Mouse (Mus musculus) spleen, embryonic (tissue): ENCODE results near the gene Gpbar1.

Experiments used
- CTCF ChIA-PET: fragments of 350-600 bp; sonication (Branson Sonifier 250); formaldehyde crosslinking; loops from one replicate; lab custom pipeline; 2022; lab: Charles Lee

Gpbar1 gene

GRCm38 (mm10) chr1:74277041-74277440, 1.3 kb upstream of the Gpbar1 start:
- CTCF ChIA-PET = no interaction called here

- CTCF ChIA-PET = interaction anchor here (0.7 kb wide), 2 partner anchors 11 to 38 kb away, joined by 3 to 14 read pairs; no protein-coding TSS in a partner anchor
Observed at GRCm38 (mm10) chr1:74277883-74278537, 340 bp upstream of the Gpbar1 start.

GRCm38 (mm10) chr1:74278988-74279387, 638 bp downstream of the Gpbar1 start:
- CTCF ChIA-PET = no interaction called here

GRCm38 (mm10) chr1:74280591-74281325, 2.4 kb downstream of the Gpbar1 start:
- CTCF ChIA-PET = no interaction called here

- CTCF ChIA-PET = no interaction called here
Observed at GRCm38 (mm10) chr1:74281372-74281771, 3.0 kb downstream of the Gpbar1 start.

- CTCF ChIA-PET = no interaction called here
Observed at GRCm38 (mm10) chr1:74281886-74282285, 3.5 kb downstream of the Gpbar1 start.

GRCm38 (mm10) chr1:74282896-74283625, 4.7 kb downstream of the Gpbar1 start:
- CTCF ChIA-PET = interaction anchor here (0.6 to 1.2 kb wide), 2 partner anchors 32 to 77 kb away, joined by 3 to 6 read pairs; no protein-coding TSS in a partner anchor

- CTCF ChIA-PET = interaction anchor here (0.6 to 1.2 kb wide), 3 partner anchors 31 to 165 kb away, joined by 3 to 7 read pairs (median 6); no protein-coding TSS in a partner anchor
Observed at GRCm38 (mm10) chr1:74283686-74284463, 5.5 kb downstream of the Gpbar1 start.

GRCm38 (mm10) chr1:74284543-74285160, 6.3 kb downstream of the Gpbar1 start, which contains the start of the genes Aamp and Pnkd:
Aamp (minus strand) TSS chr1:74284738.
Pnkd (plus strand) TSS chr1:74284930.
- CTCF ChIA-PET = interaction anchor here (0.7 to 1.2 kb wide), 2 partner anchors 78 to 164 kb away, joined by 6 to 7 read pairs; no protein-coding TSS in a partner anchor

GRCm38 (mm10) chr1:74285212-74286010, 7.1 kb downstream of the Gpbar1 start:
- CTCF ChIA-PET = no interaction called here

GRCm38 (mm10) chr1:74286869-74287607, 8.7 kb downstream of the Gpbar1 start:
- CTCF ChIA-PET = interaction anchor here (0.6 to 0.8 kb wide), 2 partner anchors 16 to 306 kb away, joined by 3 to 5 read pairs; no protein-coding TSS in a partner anchor

GRCm38 (mm10) chr1:74288327-74288726, 10.0 kb downstream of the Gpbar1 start:
- CTCF ChIA-PET = interaction anchor here (0.6 kb wide), 1 partner anchor 10 kb away, joined by 14 read pairs; no protein-coding TSS in a partner anchor

- CTCF ChIA-PET = interaction anchor here (0.5 to 1.2 kb wide), 2 partner anchors 21 to 163 kb away, joined by 3 read pairs; no protein-coding TSS in a partner anchor
Observed at GRCm38 (mm10) chr1:74289248-74289647, 10.9 kb downstream of the Gpbar1 start.

GRCm38 (mm10) chr1:74289740-74290139, 11.4 kb downstream of the Gpbar1 start:
- CTCF ChIA-PET = interaction anchor here (0.5 to 1.2 kb wide), 2 partner anchors 20 to 163 kb away, joined by 3 read pairs; no protein-coding TSS in a partner anchor

GRCm38 (mm10) chr1:74290141-74290540, 11.8 kb downstream of the Gpbar1 start:
- CTCF ChIA-PET = interaction anchor here (1.2 kb wide), 1 partner anchor 162 kb away, joined by 3 read pairs; no protein-coding TSS in a partner anchor

GRCm38 (mm10) chr1:74292331-74293020, 14.1 kb downstream of the Gpbar1 start:
- CTCF ChIA-PET = interaction anchor here (0.5 kb wide), 1 partner anchor 93 kb away, joined by 4 read pairs; no protein-coding TSS in a partner anchor

- CTCF ChIA-PET = interaction anchor here (0.5 kb wide), 1 partner anchor 94 kb away, joined by 4 read pairs; no protein-coding TSS in a partner anchor
Observed at GRCm38 (mm10) chr1:74293306-74293960, 15.1 kb downstream of the Gpbar1 start.
